Mouse (Mus musculus): ENCODE data around the gene Podxl2.

Gene Podxl2

DNA sequence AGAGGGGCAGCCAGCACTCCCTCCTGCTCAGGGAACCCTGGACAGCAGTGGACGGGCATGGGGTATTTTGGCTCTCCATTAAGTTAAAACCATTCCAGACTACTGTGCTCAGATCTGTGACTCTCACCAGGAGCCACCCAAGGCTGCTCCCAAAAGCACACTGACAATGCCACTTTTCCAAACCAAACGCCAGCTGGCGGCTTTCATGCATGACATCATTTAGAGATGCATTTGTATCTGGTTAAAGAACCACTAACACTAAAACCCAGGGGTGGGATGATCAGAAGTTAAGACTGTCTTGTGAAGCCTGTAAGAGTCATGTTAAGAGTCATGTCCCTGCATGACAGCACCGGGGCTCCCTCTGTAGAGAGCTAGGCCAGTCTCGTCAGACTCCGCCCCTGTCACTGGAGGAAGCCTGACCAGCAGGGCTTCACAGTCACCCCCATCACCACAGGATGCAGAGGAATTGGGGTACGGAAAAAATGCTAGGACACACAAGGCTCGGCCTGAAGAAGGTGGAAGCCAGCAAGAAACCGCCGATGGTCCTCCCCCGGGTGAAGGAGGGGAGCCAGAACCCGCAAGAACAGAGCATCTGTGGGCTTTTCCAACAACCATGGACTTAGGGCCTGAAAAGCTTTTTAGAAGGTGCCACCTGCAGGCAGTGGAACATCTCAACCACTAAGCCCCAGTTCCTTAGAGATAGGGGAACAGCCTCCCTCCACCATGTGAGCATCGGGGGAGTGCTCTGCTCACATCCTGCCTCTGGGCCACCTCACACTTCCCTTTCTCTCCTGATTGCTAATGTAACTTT lies 47.2 kb downstream of the Podxl2 start:
- no peak for DNase-seq

DNA sequence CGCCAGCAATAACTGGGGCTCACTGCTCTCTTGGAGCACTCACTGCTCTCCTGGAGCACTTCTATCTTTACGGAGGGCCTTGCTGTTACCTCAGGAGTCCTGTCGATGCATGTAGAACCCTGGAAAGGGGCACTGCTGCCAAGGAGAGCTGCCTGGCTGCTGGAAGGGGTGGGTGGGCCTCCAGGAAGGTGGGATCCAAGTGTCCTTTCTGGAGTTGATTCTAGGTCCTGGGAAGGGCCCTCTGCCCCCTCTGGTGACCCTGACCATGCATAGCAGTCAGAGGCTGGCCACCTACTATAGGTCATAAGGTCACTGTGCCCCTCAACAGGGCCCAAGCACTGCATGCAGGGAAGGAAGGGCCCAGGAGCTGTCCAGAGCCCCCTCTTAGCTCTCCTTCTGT lies 47.9 kb downstream of the Podxl2 start:
- DNase-seq, result no peak

DNA sequence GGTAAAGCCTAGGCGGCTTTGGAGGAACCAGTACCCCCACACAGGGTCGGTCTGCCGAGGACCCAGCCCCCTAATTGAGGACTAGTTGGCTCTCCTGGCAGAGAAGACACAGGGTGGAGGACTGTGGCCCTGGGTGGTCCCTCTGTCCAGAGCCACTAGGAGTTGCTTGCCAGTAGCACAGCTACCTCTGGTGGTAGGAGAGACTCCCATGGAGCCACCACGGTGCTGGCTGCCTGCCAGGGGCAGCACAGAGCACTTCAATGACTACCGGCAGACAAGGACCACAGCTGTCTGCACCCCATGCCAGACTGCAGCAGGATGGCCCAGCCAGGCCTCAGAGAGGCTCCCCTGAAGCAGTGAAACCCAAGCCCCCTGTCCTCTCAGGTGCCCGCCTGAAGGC lies 48.3 kb downstream of the Podxl2 start:
- DNase-seq, result peak; percentile 84

DNA sequence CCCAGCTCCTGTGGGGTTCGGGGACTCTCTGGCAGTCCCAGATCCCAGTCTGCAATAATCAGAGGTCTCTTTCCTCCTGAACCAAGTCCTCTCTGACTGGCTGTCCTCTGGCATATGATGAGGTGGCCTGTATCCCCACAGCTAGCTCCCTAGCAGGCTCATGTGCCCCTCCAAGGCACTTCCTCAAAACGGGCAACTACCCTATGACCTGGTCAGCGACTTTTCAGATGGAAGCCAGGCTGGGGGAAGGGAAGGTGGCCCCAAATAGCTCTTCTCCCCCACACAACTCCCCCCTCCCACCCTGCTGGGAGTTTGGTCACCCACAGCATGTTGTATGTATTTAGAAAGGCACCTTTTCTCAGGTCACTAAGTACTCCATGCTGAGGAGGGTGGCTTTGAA lies 48.8 kb downstream of the Podxl2 start:
- no peak for DNase-seq

DNA sequence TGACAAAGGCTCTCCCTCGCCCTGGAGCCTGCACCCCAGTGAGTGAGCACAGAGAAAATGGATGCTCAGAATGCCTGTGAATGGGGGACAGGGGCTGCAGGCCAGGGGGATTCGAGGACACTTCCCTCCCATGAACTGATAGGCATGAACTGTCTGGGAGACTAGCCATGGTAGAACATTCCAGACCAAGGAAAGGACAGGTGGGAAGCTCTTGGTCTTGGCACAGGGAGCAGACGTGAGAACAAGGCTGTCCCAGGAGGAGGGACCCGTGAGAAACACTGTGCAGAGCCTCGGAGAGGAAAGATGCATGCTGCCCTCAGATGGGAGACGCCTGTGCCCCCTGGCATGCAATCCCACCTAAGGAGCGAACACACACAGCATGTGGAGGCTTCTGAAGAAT lies 50.7 kb downstream of the Podxl2 start:
- DNase-seq, result no peak

DNA sequence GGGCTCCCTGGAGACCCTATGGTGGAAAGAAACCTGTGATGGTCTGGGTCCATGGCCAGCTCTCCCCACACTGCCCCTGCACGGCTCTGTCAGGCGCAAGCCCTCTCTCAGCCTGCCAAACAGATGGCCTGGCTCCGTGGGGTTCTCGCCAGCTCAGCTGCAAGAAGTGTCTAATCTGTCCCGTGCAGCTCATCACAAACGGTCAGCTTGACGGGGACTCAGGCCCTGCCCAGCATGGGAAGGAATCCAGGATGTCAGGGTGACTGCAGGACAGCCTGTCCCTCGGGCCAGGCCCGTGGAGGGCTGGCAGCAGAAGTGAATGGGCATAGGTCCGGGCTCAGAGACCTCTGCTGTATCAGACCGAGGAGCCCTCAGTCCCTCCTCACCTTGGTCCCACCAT lies 52.9 kb downstream of the Podxl2 start:
- DNase-seq, result no peak

DNA sequence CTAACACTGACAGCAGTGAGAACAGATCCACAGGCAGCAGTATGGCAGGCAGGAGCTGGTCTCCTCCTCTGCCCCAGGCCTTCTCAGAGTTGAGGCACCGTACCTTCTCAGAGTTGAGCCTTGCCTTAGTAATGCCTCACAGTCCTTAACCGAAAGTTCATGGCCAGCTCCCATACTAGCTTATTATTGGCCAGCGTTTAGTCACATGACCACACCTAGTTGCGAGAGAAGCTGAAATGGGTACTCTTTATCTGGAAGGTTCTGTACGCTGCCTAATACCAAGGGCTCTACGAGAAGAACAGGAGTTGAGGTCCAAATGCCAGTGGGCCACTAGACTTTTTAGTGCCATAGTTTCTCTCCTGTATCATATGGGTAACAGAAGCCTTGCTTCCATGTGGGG lies 53.5 kb downstream of the Podxl2 start:
- DNase-seq, result no peak

DNA sequence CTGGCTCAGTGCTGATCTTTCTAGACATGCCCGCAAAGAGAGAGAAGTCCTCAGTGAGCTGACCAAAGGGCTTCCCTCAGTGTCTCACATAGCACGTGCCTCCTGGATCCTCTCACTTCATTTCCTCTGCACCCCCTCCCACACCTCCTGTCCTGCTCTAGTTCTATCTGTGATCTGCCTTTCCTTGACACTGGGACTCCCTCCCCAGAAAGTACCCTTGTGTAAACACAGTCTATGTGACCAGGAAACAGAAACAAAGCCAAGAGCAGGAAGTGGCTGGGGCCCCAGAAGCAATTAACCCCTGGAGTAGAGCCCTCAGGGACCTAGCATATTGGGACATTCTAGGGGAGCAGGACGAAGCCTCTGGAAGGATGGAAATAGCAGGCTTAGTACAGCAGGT lies 54.0 kb downstream of the Podxl2 start:
- DNase-seq, result no peak

DNA sequence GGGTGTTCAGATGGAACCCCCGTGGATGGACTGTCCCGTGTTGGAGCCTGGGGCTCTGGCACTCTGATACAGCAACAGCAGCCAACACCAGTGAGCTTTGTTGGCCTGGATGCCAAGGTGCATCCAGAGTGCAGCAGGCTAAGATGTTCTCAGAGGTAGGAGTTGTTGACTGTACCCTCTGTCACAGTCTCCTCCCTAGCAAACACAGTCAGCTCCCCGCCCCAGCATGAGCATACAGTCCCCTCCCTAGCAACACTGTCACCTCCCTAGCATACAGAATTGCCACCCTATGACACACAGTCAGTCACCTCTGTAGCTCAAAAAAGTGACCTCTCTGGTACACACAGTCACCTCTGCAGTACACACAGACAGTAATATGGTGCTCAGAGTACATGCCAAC lies 57.9 kb downstream of the Podxl2 start:
- DNase-seq, result no peak

DNA sequence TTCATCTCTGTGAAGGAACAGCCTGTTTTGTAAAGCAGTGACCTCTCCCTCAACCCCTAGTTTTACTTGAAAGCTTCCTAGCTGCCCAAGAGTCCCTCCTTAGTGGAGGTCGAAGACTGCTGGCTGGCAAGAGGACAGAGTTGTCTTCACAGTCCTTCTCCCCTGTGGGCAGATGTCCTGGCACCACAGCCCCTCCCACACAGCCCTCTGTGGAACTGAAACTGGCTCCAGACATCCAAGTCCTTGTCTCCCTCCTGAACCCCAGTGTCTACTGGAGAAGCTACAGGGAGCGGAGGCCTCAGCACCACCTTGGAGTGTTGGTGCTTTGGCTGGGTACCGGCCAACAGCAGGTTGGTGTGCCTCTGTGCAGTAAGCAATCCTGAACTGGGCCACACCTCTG lies 59.4 kb downstream of the Podxl2 start:
- DNase-seq, result no peak

DNA sequence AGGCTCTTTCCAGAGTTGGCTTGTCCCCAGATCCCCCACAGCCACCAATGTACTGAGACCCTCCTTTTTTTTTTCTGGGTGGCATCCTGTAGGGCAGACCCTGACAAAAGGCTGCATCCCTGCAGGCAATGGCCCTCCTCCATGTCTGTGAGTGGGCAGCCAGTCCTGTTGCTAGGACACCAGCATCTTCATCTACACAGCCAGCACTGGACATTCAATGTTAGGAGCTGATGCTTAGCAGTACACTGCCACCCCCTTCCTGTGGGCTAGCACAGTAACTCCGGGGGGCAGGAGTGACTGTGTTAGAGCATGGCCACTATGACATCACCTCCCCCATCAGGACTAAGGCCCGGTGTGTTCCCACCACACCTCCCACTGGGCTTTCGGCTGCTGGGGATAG lies 59.8 kb downstream of the Podxl2 start:
- no peak for DNase-seq

DNA sequence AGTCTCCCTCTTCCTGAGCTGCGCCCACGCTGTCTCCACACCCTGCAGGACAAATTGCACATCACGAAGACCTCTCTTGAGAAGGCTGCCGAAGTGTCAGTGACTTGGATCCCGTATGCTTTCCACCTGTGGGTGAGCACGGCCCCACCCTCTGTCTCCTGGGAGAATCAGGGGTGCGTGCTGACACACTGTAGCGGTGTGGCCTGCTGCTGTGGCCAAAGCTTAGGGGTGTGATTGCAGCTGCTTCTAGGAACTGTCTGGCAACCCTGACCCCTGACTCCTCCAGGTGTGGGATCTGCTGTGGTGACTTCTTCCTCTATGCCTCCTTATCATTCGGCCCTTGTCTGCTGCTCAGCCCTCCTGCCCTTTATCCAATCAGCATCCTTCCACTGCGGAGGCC lies 61.0 kb downstream of the Podxl2 start:
- no peak for DNase-seq

DNA sequence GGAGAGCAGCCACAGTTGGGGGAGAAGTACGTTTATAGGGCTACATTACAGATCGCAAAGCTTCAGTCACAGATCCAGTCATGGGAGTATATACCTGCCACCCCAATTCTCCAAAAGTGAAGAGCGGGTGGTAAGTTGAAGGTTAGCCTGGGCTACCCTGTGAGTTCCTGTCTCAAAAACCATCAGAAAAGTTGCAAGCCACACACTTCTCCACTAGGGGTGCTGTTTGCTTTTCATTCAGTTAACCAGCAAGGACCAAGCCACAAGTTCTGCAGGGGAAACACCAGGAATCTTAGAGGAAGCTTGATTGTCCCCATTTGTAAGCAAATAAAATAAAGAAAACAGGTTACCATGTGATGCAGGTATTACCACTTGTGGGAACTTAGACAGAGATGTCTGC lies 62.0 kb downstream of the Podxl2 start:
- DNase-seq, result peak; percentile 58

DNA sequence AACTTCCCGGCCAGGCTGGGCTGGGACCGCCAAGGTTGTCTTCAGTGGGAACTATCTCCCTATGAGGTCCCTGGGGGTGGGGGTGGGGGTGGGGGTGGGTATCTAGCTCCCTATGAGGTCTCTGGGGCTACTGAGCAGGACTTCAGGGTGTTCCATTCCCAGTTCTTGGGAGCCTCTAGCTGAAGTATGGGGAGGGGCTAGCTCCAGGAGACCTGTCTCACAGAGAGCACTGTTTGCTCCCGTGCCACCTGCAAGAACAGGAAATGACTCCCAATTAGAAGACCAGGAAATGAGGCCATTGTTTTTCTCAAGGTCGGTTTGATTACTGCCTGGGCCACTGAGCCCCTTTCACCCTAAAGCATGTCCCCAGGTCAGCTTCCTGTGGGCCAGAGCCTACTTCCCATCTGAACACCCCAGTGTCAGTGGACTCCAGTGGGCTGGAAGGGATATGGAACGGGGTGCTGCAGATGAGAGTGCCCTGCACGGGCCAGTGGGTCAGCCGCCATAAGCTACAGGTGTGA lies 62.9 kb downstream of the Podxl2 start:
- no peak for DNase-seq

DNA sequence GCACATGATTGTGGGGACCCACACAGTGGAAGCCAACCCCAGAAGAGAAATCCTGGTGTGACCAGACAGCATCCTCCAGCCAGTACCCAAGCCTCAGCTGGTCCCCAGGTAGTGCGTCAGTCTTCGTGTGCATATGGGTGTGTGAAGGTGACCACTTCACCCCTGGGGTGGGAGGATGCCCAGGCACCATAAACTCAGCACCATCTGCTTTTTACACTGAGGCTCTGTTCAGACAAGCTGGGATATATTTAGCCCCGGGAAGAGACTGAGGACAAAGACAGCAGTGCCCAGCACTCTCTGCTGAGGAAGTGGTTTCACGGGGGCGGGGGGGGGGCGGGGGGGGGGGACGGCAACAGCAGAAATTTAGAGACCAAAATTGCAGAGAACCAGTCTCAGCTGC lies 63.4 kb downstream of the Podxl2 start:
- no peak for DNase-seq

DNA sequence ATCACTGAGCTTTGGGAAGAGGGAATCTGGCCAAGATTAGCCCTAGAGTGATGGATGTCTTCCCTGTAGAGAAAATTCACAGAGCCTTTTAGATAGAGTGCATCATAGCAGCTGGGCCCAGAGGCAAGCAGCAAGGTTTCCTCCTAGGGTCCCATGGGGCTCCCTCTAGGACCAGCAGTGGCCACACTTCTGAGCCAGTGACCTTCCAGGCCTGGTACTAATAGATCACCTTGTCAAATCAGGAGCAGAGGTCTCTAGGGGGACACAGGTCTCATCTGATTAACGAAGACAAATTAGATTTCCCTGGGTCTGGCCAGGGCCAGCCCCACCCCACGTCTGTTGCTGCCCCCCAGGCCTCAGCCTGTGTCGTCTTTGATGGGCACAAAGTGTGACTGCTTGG lies 64.6 kb downstream of the Podxl2 start:
- no peak for DNase-seq

DNA sequence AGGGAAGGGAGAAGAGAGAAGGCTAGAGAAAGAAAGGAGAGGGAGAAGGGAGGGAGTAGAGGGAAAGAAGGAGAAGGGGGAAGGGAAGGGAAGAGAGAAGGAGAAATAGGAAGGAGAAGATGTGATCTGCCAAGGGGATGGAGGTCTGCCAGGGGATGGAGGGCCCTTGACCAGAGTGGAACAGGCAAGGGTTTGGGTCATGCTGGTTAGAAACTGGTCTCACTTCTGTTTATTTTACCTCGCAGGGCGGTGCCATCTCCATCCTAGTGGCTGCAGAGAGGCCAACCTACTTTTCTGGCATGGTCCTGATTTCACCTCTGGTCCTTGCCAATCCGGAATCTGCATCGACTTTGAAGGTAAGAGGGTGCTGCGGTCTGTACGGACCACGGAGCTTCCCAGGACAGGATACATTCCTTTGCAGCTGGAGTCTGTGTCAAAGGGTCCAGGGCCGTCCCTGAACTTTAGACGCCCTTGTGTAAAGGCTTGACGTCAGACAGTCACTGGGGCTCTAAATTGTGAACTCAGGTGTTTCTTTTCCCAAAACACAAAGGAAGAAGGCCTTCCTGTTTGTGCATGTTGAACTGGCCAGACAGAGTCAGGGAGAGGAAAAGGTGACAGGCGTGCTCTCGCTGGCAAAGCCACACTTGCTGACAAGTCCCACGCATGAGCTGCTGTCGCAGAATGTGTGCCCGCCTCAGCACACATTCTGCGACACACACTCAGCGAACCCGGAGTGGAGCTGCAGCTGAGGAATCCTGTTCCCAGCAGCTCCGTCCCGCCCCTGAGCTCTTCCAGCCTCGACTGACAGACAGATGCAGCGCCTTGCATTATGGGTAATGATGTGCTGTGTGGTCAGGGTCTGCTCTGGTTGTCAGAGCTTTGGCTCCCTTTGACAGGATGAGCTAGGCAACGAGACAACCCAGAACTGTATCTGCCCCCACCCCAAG lies 65.5 kb downstream of the Podxl2 start:
- DNase-seq, result no peak

DNA sequence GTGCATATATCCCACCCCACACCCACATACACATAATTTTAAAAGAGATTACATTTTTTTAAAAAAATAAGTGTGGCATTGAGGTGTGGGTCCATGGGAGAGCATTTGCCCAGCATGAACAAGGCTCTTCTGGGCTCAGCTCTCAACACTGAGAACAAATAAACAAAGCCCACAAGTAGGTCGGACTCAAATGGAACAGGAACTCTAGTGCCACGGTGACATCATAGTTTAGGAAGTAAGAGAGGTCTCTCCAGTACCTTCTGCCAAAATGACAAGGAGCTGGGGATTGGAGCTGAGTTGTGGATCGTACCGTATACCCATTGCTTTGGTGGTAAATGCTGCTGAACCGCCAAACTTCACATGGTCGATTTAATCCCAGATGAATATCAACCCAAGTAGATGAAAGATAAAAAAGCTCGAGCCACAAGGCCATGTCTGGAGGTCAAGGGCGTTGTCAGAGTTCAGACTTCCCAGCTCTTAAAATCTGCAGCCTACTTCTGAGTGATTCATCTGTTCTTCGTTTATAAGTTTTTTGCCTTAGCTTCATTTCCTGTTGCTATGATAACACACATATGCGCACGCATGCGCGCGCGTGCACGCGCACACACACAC lies 69.8 kb downstream of the Podxl2 start:
- no peak for DNase-seq

DNA sequence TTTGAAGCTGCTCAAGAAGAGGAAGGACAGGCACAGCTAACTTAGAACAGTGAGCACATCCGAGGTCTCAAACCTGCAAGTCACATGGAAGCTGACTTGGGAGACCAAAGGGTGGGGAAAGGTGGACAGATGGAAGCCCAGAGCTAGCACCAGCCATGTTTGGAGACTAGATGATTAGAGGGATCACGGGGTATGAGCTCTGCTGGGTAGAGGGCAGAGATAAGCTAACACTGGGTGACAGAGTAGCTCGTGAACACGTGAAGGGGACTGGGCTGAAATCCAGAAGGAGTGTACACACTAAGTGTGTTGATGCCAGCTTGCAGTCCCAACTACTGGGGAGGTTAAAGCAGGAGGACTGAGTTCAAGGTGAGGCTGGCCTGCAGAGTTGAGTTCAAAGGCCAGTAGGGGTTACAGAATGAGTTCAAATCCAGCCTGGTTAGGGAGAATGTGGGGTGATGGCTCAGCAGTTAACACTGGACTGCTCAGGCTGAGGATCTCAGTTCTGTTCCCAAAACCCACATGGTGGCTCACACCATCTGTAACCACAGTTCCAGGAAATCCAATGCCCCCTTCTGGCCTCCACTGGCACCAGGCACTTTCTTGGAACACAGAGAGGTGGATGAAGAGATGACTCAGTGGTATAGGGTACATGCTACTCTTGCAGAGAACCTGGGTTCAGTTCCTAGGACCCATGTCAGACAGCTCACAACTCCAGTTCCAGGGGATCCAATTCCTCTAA lies 70.7 kb downstream of the Podxl2 start:
- no peak for DNase-seq

DNA sequence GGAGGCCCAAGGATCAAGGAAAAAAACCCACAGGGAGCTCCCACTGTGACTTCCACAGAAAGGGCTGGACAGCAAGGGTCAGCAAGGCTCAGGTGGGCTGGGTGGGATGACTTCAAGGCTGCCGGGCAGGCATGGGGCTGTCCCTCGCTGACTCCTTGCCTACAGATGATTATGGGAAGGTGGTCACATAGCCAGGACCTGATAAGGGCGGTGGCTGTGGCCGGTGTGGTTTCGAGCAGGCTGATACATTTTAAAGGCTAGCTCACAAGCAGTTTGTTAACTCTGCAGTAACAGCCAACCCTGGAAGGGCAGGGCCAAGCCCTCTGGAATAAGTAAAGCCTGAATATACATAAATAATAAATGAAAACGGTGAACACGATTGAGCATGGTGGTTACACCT lies 71.8 kb downstream of the Podxl2 start:
- DNase-seq, result no peak

DNA sequence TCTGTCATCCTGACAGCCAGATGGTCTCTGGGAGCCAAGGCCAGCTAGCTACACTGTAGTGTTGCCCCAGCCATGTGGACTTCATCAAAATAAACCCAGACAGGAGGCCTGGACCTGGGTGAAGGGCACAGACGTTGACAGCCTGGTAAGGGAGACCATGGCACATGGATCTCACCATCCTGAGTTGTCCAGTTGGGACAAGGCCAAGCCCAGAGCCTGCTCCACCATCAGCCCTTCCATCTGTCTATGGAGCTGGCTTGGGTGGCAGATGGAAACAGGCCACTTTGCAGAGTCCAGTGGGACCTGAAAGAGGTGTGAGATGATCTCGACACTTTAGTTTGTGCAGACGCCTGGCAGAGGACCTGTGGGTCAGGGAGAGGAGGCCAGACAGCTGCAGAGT lies 74.1 kb downstream of the Podxl2 start:
- DNase-seq, result no peak

DNA sequence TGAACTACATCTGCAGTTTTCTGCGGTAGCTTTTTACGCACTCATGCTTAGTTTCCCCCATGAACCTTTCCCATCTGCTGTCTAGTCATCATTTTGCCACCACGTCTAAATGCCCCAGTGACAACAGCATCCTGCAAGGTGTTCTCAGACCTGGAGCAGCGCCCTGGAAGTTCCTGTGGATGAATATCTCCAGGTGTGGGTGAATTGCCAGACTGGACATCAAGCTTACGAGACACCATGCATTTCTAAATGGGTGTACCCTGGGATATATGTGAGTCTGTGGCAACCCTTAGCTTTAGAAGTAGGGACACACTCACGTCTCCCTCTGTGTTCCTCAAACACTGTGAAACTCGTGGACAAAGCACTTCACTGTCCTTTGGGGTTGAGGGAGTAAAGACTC lies 74.7 kb downstream of the Podxl2 start:
- no peak for DNase-seq

DNA sequence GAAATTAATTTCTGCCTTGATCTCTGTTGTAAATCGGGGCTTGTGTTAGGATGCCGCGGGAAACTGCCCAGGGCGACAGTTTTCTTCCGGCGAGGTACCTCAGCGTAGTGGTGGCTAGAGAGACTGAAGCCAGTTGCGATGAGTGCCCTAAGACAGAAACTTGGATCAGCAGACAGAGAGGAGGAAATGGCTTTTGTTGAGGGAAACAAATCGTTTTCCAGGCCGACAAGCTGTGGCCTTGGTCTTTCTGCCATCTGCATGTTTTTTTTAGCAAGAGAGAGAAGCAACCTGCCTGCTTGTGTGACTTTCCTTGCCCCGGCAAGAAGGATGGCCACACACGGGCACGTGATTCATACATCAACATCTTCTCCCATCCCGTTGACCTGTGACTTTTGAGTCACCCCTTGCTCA lies 80.3 kb downstream of the Podxl2 start:
- DNase-seq, result no peak

Data from kidney, postnatal 10 days (tissue).